Mouse (Mus musculus) thymus, postnatal 36 days (tissue): Measurements from ENCODE around the gene Slc22a15.
A peak's percentile ranks its signal among the peaks of the same experiment; 100 is the strongest.

Experiments used
- DNase-seq, 2 experiments: peaks; one replicate each; pipeline ENCODE4 v3.0.0; 2022; ENCODE audit warnings: mixed read lengths in 2 of 2

The Slc22a15 gene

GRCm38 (mm10) chr3:101916525-101916924 lies 7.7 kb downstream of the Slc22a15 start:
- no peak for DNase-seq

GRCm38 (mm10) chr3:101915048-101915801 lies 9.0 kb downstream of the Slc22a15 start:
- no peak for DNase-seq

- DNase-seq = no peak
These were observed 10.0 kb downstream of the Slc22a15 start for GRCm38 (mm10) chr3:101914266-101914665.

- DNase-seq = no peak
These were observed 12.2 kb downstream of the Slc22a15 start for GRCm38 (mm10) chr3:101912041-101912440.

GRCm38 (mm10) chr3:101907049-101907448 lies 17.2 kb downstream of the Slc22a15 start:
- no peak for DNase-seq

- DNase-seq = no peak
These were observed 19.5 kb downstream of the Slc22a15 start for GRCm38 (mm10) chr3:101904776-101905175.

- no peak for DNase-seq
These were observed 21.2 kb downstream of the Slc22a15 start for GRCm38 (mm10) chr3:101903091-101903490.

GRCm38 (mm10) chr3:101902344-101902743 lies 21.9 kb downstream of the Slc22a15 start:
- no peak for DNase-seq

- no peak for DNase-seq
These were observed 26.8 kb downstream of the Slc22a15 start for GRCm38 (mm10) chr3:101897377-101897974.

GRCm38 (mm10) chr3:101896893-101897292 lies 27.4 kb downstream of the Slc22a15 start:
- peak; percentile 75 to 78 for DNase-seq

- no peak for DNase-seq
These were observed 28.8 kb downstream of the Slc22a15 start for GRCm38 (mm10) chr3:101895376-101895910.

- DNase-seq = no peak
These were observed 38.7 kb downstream of the Slc22a15 start for GRCm38 (mm10) chr3:101885591-101885990.

GRCm38 (mm10) chr3:101885041-101885440 lies 39.2 kb downstream of the Slc22a15 start:
- no peak for DNase-seq

- no peak for DNase-seq
These were observed 40.4 kb downstream of the Slc22a15 start for GRCm38 (mm10) chr3:101883902-101884301.

- no peak for DNase-seq
These were observed 42.5 kb downstream of the Slc22a15 start for GRCm38 (mm10) chr3:101881721-101882120.

- no peak for DNase-seq
These were observed 43.4 kb downstream of the Slc22a15 start for GRCm38 (mm10) chr3:101880818-101881217.

- no peak for DNase-seq
These were observed 46.1 kb downstream of the Slc22a15 start for GRCm38 (mm10) chr3:101878136-101878535.

- no peak for DNase-seq
These were observed 47.6 kb downstream of the Slc22a15 start for GRCm38 (mm10) chr3:101876459-101877285.

- no peak for DNase-seq
These were observed 48.9 kb downstream of the Slc22a15 start for GRCm38 (mm10) chr3:101875258-101875920.

GRCm38 (mm10) chr3:101873061-101873675 lies 51.1 kb downstream of the Slc22a15 start:
- DNase-seq = no peak

GRCm38 (mm10) chr3:101871951-101872350 lies 52.3 kb downstream of the Slc22a15 start:
- no peak for DNase-seq

- DNase-seq = no peak
These were observed 57.2 kb downstream of the Slc22a15 start for GRCm38 (mm10) chr3:101867001-101867421.
